Mouse (Mus musculus): ENCODE measurements around the gene Gm42906.

GRCm38 (mm10) chr5:151162642-151163041 lies 265.3 kb downstream of the Gm42906 start:
- no peak for TF ChIP-seq CTCF (IDR thresholded peaks at IDR 0.05; ENCODE audit: extremely low read depth, insufficient read length, insufficient replicate concordance, low read depth, low read length)
- no peak for TF ChIP-seq POLR2A (IDR thresholded peaks at IDR 0.05; ENCODE audit: low read depth, low read length)
